Mouse (Mus musculus) E14TG2a.4 (cell line): ENCODE measurements around the gene Fbxl2.

ENCODE experiments used
- CTCF ChIP-seq: conservative IDR thresholded peaks from 2 replicates; pipeline ENCODE4 v1.5.1; 2014; ENCODE audit warnings: low read length
- POU5F1 ChIP-seq: IDR thresholded peaks from 2 replicates; pipeline ENCODE4 v1.6.1; 2014; ENCODE audit warnings: low read length, borderline replicate concordance

GRCm38 (mm10) chr9:114022141-114022540 lies 23.9 kb downstream of the Fbxl2 start:
- no peak for TF ChIP-seq CTCF
- TF ChIP-seq POU5F1: no peak
